Mouse (Mus musculus) E14TG2a.4 (cell line): ENCODE results near the gene Retreg3.

ENCODE experiments used
- H3K27me3 ChIP-seq: 2 replicates; pipeline ENCODE4 v1.6.1; 2014; ENCODE audit warnings: low read length, control low read depth; ENCODE audit not compliant: insufficient read depth
- H3K36me3 ChIP-seq: 2 replicates; pipeline ENCODE4 v1.6.1; 2014; ENCODE audit warnings: low read length, control low read depth; ENCODE audit not compliant: insufficient read depth
- H3K4me1 ChIP-seq: replicated peaks from 2 replicates; pipeline ENCODE4 v1.6.1; 2014; ENCODE audit warnings: low read depth, low read length, control low read depth
- H3K4me3 ChIP-seq: replicated peaks from 2 replicates; pipeline ENCODE4 v1.5.1; 2014; ENCODE audit warnings: mild to moderate bottlenecking, low read length
- H3K9me3 ChIP-seq: 2 replicates; pipeline ENCODE4 v1.6.1; 2014; ENCODE audit warnings: low read length, control low read depth
- CTCF ChIP-seq: conservative IDR thresholded peaks from 2 replicates; pipeline ENCODE4 v1.5.1; 2014; ENCODE audit warnings: low read length
- NANOG ChIP-seq: IDR thresholded peaks from 2 replicates; pipeline ENCODE4 v1.6.1; 2014; ENCODE audit warnings: borderline replicate concordance, low read length, mixed read lengths
- POU5F1 ChIP-seq: IDR thresholded peaks from 2 replicates; pipeline ENCODE4 v1.6.1; 2014; ENCODE audit warnings: low read length, borderline replicate concordance

The Retreg3 gene

DNA sequence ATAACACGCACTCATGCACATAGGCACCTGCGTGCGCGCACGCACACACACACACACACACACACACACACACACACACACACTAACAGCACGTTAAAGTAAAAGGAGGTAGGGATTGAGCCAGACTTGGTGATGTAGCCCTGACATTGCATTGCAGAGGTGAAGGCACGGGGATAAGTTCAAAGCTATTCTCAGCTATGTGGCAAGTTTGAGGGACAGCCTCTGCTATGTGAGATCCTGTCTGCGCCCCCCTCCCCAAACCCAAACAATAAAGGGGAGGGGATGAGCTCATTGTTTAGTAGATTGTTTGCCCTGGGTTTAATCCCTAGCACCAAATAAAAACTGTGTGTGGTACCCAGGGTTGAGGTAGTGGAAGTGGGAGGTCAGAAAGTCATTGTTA, 21.4 kb upstream of the Retreg3 start:
- Histone ChIP-seq H3K4me1 (peaks cover 28% of the 10 kb centered on the region), H3K4me3 (no peak overlapping the region)
- TF ChIP-seq POU5F1 (no peak), CTCF (no peak), NANOG (no peak)

DNA sequence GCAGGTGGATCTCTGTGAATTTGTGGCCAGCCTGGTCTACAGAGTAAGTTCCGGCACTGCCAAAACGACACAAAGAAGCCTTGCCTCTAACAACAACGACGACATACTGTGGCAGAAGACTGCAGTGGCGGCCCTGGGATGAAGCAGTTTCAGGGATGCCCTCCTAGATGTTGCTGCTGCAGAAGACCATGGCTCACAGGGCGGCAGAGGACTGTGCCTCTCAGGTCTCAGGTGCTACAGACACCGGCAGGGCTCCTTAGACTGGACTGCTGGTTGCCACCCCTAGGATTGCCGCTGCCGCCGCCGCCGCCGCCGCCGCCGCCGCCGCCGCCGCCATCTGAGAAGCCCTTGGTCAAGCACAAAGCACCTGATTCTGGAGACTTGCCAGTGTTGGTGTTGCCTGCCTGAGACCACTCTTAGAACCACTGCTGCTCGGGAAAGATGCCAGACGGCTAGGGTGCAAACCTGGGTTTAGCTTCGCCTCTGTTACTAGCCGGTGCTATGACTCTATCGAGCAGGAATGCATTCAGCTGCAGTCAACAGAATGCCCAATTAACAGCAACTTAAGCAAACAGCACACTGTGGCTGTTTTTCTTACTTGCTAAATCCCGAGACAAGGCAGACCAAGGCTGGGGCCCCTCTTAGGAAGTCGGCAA, 20.6 kb upstream of the Retreg3 start:
- no peaks in the 10 kb centered on the region for H3K9me3 ChIP-seq
- H3K4me1 ChIP-seq: peaks cover 28% of the 10 kb centered on the region
- no peak overlapping the region for H3K4me3 ChIP-seq
- H3K27me3 ChIP-seq: peaks cover 12% of the 10 kb centered on the region
- TF ChIP-seq CTCF (no peak), POU5F1 (no peak), NANOG (no peak)
- no peaks in the 10 kb centered on the region for H3K36me3 ChIP-seq

More for the DNA sequence above, 21.4 kb upstream of the Retreg3 start:
- Histone ChIP-seq H3K36me3 (no peaks in the 10 kb centered on the region), H3K27me3 (peaks cover 12% of the 10 kb centered on the region), H3K9me3 (no peaks in the 10 kb centered on the region)

DNA sequence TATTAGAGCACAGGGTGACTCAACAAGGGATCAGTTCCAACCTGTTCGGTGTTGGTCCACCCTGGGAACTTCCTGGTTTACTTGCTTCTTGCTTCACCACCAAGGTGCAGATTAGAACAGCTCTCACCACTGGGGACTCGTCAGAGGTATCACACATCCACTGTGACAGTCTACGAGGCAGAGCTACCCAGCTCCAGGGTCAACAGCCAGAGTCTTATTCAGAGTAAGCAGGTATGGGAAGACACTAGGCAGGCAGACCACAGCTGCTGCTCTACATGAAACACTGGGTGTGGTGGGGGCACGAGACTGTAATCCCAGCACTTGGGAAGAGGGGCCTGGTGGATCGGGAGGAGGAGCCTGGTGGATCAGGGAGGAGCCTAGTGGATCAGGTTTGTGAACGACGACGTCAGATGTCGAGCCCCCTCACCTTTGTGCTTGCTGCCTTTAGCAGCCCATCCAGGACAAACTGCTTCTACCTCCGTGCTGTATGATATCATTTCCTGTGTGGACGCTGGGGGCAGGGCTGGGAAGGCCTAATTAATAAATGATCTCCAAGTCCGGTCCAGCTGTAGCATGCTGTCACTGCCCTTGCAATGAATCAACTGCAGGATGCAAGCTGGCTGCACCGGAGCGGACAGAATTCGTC, 19.0 kb upstream of the Retreg3 start:
- Histone ChIP-seq H3K4me3 (peak overlapping the region; percentile 54), H3K9me3 (no peaks in the 10 kb centered on the region), H3K27me3 (peaks cover 12% of the 10 kb centered on the region), H3K36me3 (no peaks in the 10 kb centered on the region), H3K4me1 (peaks cover 26% of the 10 kb centered on the region)
- TF ChIP-seq POU5F1 (no peak), CTCF (no peak), NANOG (no peak)

DNA sequence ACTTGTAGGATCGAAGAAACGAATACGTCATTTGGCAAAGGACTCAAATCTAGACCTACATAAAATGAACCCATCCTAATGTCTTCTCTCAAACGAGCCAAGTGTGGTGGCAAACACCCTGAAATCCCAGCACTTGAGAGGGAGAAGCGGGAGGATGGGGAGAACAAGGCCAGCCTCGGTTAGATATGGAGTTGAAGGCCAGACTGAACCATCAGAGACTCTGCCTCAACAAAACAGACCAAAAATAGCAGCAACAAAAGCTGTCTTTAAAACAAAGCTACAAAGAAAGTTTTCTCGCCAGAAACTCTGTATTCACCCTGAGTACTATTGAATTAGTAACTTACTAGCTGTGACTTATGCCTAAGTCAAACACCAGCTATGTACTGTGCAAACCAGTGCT, 17.3 kb upstream of the Retreg3 start:
- peaks cover 12% of the 10 kb centered on the region for H3K27me3 ChIP-seq
- no peak for TF ChIP-seq CTCF
- no peak for TF ChIP-seq NANOG
- no peak for TF ChIP-seq POU5F1
- no peak overlapping the region for H3K4me3 ChIP-seq
- H3K36me3 ChIP-seq: no peaks in the 10 kb centered on the region
- H3K9me3 ChIP-seq: no peaks in the 10 kb centered on the region
- peaks cover 22% of the 10 kb centered on the region for H3K4me1 ChIP-seq

DNA sequence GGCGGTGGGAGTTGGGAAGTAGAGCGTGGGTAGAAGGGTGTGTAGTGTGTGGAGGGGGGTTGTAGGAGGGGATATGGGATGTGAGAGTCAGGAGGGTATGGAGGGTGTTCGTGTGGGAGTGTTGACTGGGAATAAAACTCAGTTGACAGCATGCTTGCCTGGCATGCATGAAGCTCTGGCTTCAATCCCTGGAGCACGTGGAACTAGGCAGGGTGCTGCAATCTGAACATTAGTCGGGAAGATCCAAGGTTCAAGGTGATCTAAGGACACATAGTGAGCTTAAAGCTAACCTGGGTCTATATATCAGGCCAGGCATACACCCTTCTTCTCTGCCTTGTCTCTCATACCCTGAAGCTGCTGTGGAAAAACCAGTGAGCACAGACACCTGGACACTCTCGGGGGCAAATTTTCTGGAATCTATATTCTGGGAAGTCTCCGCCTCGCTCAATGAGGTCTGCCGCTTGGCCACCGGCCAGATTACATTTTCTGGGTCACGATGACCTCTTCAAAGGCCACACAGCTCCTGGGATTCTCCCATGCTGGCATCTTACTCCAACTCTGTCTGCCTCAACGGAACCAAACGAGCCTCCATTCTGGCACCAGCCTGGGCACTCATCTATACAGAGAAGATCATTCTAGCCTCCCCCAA, 14.6 kb upstream of the Retreg3 start:
- peaks cover 26% of the 10 kb centered on the region for H3K4me1 ChIP-seq
- H3K9me3 ChIP-seq: no peaks in the 10 kb centered on the region
- TF ChIP-seq NANOG (no peak), CTCF (no peak), POU5F1 (no peak)
- no peaks in the 10 kb centered on the region for H3K36me3 ChIP-seq
- H3K27me3 ChIP-seq: peaks cover 7% of the 10 kb centered on the region; the same call in 1 of the 2 replicates
- no peak overlapping the region for H3K4me3 ChIP-seq

DNA sequence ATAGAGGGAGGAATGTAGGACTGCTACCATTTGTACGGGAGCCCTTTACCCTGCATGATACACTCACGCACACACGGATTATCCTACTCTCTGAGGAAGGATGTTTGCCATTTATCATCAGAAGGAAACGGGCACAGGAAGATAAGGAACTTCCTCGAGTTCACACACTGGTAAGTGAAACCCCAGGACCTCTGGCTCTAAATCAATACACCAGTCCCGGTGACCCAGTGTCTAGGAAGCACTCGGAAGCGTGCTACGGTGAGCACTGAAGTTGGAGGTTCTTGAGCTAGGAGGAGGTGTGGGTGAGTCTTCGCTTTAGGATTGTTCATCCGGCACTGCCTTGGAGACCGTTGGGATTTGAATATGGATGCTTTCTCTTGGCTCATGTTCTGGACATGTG, 13.3 kb upstream of the Retreg3 start:
- peaks cover 6% of the 10 kb centered on the region; the same call in 1 of the 2 replicates for H3K27me3 ChIP-seq
- H3K9me3 ChIP-seq: no peaks in the 10 kb centered on the region
- no peak for TF ChIP-seq POU5F1
- TF ChIP-seq CTCF: no peak
- TF ChIP-seq NANOG: no peak
- no peaks in the 10 kb centered on the region for H3K36me3 ChIP-seq
- peaks cover 20% of the 10 kb centered on the region for H3K4me1 ChIP-seq
- H3K4me3 ChIP-seq: no peak overlapping the region

DNA sequence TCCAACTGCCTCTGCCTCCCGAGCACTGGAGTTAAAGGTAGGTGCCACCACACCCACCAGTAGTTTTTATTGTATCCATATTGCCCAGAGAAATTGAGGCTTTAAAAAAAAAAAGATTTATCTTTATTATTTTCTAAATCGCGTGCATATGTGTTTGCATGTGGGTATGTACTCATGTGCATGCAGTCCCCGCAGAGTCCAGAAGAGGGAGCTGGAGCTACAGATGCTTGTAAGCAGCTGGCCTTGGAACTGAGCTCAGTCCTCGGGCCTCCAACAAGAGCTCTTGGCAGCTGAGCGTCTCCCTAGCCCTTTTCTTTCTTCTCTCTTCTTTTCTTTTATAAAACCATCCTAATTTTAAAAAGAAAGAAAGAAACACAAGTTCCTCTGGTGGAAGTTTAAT, 12.0 kb upstream of the Retreg3 start:
- TF ChIP-seq CTCF (peak; percentile 96), POU5F1 (no peak)
- Histone ChIP-seq H3K4me3 (no peak overlapping the region), H3K4me1 (peaks cover 20% of the 10 kb centered on the region), H3K27me3 (peaks cover 6% of the 10 kb centered on the region; the same call in 1 of the 2 replicates), H3K9me3 (no peaks in the 10 kb centered on the region), H3K36me3 (peaks cover 1% of the 10 kb centered on the region)

DNA sequence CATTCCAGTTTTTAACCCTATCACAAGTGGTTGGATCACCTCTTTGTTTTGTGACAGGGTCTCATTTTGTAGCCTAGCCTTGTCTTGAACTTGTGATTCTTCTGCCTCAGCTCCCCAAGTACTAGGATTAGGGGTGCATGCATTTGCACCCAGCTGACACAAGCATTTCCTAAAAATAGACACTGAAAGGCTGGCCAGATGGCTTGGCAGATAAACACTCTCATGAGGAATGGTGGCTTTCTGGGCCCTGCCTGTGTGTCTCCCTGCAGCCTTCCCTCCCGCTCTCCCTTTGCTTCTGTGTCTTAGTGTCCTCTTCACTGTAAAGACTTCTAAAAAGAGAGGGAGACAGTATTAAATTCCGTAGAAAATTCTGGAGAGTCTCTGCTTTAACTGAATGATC, 11.5 kb upstream of the Retreg3 start:
- TF ChIP-seq NANOG: no peak
- TF ChIP-seq POU5F1: no peak
- no peak for TF ChIP-seq CTCF
- Histone ChIP-seq H3K27me3 (peaks cover 6% of the 10 kb centered on the region; the same call in 1 of the 2 replicates), H3K4me3 (no peak overlapping the region), H3K36me3 (peaks cover 7% of the 10 kb centered on the region), H3K9me3 (no peaks in the 10 kb centered on the region), H3K4me1 (peaks cover 20% of the 10 kb centered on the region)
